In the genomic region with DNA sequence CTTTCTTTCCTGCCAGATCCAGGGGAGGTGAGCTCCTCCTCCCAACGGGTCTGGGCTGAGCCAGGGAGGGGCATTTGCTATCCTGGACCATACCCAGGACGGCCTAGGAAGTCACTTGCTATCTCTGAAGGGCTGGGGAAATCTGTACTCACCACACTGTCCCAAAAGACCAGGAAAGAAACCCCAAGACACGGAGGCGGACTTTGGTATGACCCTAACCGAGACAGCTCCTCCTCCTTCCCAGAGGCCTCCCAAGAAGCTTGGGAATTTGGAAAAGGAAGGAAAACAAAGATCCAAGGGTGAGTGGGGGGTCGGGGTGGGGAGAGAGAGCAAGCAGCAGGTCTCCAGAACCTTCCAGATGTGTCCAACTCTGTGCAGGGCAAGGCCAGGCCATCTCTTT, we compare ENCODE assay signal across 16 mouse cellular contexts. TPM values are rescaled to one million over a fixed set of nuclear protein-coding genes. Genes with fewer than 3 reads are reported as not detected.
DNase-seq lines count a peak whose midpoint lies in the region; ATAC-seq and TF ChIP-seq lines count a peak whose summit lies in the region.
"Had no signal": no experiment of that assay in that cellular context is flagged by ENCODE, and none has a peak within 500 bp of the region (broad histone marks: within the 10 kb centered on the region; RNA-seq: fewer than 3 reads in every experiment).

No protein-coding gene starts in this region.

- no peaks in the 10 kb centered on the region for H3K9me3 ChIP-seq in limb, embryonic 14.5 days (ENCODE audit: control insufficient read depth, low read length)
- H3K9me3 ChIP-seq: forebrain, embryonic 13.5 days; heart, embryonic 15.5 days; limb, embryonic 15.5 days had no signal

- TF ChIP-seq POLR2A in limb, embryonic 14.5 days (IDR thresholded peaks at IDR 0.05; ENCODE audit: borderline replicate concordance, extremely low read depth, insufficient read depth, insufficient read length): no peak

- H3K36me3 ChIP-seq in limb, embryonic 14.5 days (ENCODE audit: control insufficient read depth, insufficient read depth, low read length): no peaks in the 10 kb centered on the region
- H3K36me3 ChIP-seq: G1E; heart, embryonic 15.5 days; limb, embryonic 15.5 days had no signal

- WGBS in limb, embryonic 14.5 days: 24% methylated on average over 6 of the region's 6 CpGs

- no peak for ATAC-seq in limb, embryonic 14.5 days (ENCODE audit: low FRiP score, low read depth)
- ATAC-seq: forebrain, embryonic 13.5 days; hindbrain, postnatal 0 days had no signal

- 0 out of 2 replicates have a peak overlapping the region, but pooled peaks have one; percentile 21 for H3K4me2 ChIP-seq in limb, embryonic 14.5 days (replicated peaks; ENCODE audit: low read depth, low read length, severe bottlenecking)
- H3K4me2 ChIP-seq: forebrain, embryonic 13.5 days; heart, embryonic 15.5 days; limb, embryonic 15.5 days had no signal

- peaks cover 29% of the 10 kb centered on the region for H3K4me1 ChIP-seq in limb, embryonic 14.5 days (ENCODE audit: control insufficient read depth, insufficient read depth, low read length)

- H3K4me3 ChIP-seq in limb, embryonic 14.5 days (replicated peaks; ENCODE audit: low read length): no peak overlapping the region
- H3K4me3 ChIP-seq: forebrain, embryonic 13.5 days; heart, embryonic 15.5 days; limb, embryonic 15.5 days had no signal

- 0 out of 2 replicates have a peak overlapping the region, but pooled peaks have one; percentile 5 for H3K9ac ChIP-seq in limb, embryonic 14.5 days (ENCODE audit: low read depth, low read length, severe bottlenecking)
- H3K9ac ChIP-seq: forebrain, embryonic 13.5 days; heart, embryonic 15.5 days; limb, embryonic 15.5 days had no signal

- peak; percentile 69 for DNase-seq in kidney, adult 9 months
- no peak for DNase-seq in kidney, adult 11 months
- DNase-seq in ES-CJ7 (ENCODE audit: low read depth, low spot score) (peak; percentile 46), ZHBTc4 (ENCODE audit: low read depth, low spot score) (peak; percentile 60)
- no peak for DNase-seq in limb, embryonic 14.5 days (ENCODE audit: low spot score)
- no peak for DNase-seq in ovary, adult 18-20 months (ENCODE audit: low spot score)
- no peak for DNase-seq in cerebellum, adult 11 months
- no peak for DNase-seq in thymus, adult 18-20 months
- DNase-seq: gastrocnemius, postnatal 10 days; layer of hippocampus, adult 9-11 months; lung, postnatal 4 days had no signal

- H3K27ac ChIP-seq in limb, embryonic 14.5 days (replicated peaks; ENCODE audit: low read depth, low read length): no peak overlapping the region
- H3K27ac ChIP-seq: forebrain, embryonic 13.5 days; heart, embryonic 15.5 days; limb, embryonic 15.5 days had no signal

- H3K27me3 ChIP-seq in limb, embryonic 14.5 days (ENCODE audit: control insufficient read depth, insufficient read depth, low read length): no peaks in the 10 kb centered on the region
- H3K27me3 ChIP-seq: forebrain, embryonic 13.5 days; limb, embryonic 15.5 days had no signal

RNA-seq across cellular contexts. Expression of a gene that starts 1.7 kb away (rescaled TPM):
- polyA plus RNA-seq in limb, embryonic 14.5 days (2012; rRNA removed): 18.1 and 23.9 TPM in 2 replicates
- polyA plus RNA-seq in limb, embryonic 14.5 days (2014; fragmentation: Nextera tagmentation; extraction: Ambion mirVana): 6.7 and 8.0 TPM in 2 replicates
- polyA plus RNA-seq: G1E had no signal

RNA-seq across cellular contexts. Expression of a gene that starts 38.9 kb away (rescaled TPM):
- polyA plus RNA-seq in limb, embryonic 14.5 days (2012; rRNA removed): 43.1 and 56.5 TPM in 2 replicates
- polyA plus RNA-seq in limb, embryonic 14.5 days (2014; fragmentation: Nextera tagmentation; extraction: Ambion mirVana): 34.6 and 39.4 TPM in 2 replicates

Comparison
In these comparisons a context has a peak if more than half of its experiments do, and no peak if none do; other contexts are left out.
1. DNase-seq: peak in kidney, adult 9 months (single experiment), ES-CJ7 (single experiment) and ZHBTc4 (single experiment); none in kidney, adult 11 months (single experiment), limb, embryonic 14.5 days (single experiment), ovary, adult 18-20 months (single experiment), cerebellum, adult 11 months (single experiment) and thymus, adult 18-20 months (0 of 2).